Mouse (Mus musculus) forebrain, embryonic 11.5 days (tissue): ENCODE data around the gene Zfp663. TPM values are rescaled to one million over a fixed set of nuclear protein-coding genes. Genes with fewer than 3 reads are reported as not detected.

ENCODE experiments used
- ATAC-seq: fragments of 200-750 bp; cut with Nextera tagmentation; replicated peaks from 2 replicates; pipeline ENCODE4 v1.8.0; 2017; ENCODE audit warnings: moderate TSS enrichment; ENCODE audit not compliant: low FRiP score
- DNase-seq: peaks from one replicate; pipeline ENCODE4 v3.0.0-alpha.2; 2017; ENCODE audit warnings: low spot score
- H3K27ac ChIP-seq: fragments of 300-500 bp; sonication (generic); 2 replicates; pipeline ENCODE4 v1.5.1; 2014; ENCODE audit warnings: low read depth, low read length
- H3K27me3 ChIP-seq: fragments of 300-500 bp; sonication (generic); 2 replicates; pipeline ENCODE4 v1.6.1; 2014; ENCODE audit warnings: mild to moderate bottlenecking, low read length, mixed read lengths; ENCODE audit not compliant: control insufficient read depth, insufficient read depth
- H3K36me3 ChIP-seq: fragments of 300-500 bp; sonication (generic); 2 replicates; pipeline ENCODE4 v1.6.1; 2014; ENCODE audit warnings: mild to moderate bottlenecking, low read length, moderate library complexity, mixed read lengths; ENCODE audit not compliant: control insufficient read depth, insufficient read depth
- H3K4me1 ChIP-seq: fragments of 300-500 bp; sonication (generic); replicated peaks from 2 replicates; pipeline ENCODE4 v1.6.1; 2014; ENCODE audit warnings: low read length, mixed read lengths; ENCODE audit not compliant: control insufficient read depth, insufficient read depth
- H3K4me2 ChIP-seq: fragments of 300-500 bp; sonication (generic); 2 replicates; pipeline ENCODE4 v1.6.1; 2014; ENCODE audit warnings: low read depth, mild to moderate bottlenecking, low read length, moderate library complexity, mixed read lengths; ENCODE audit not compliant: severe bottlenecking
- H3K4me3 ChIP-seq: fragments of 300-500 bp; sonication (generic); 2 replicates; pipeline ENCODE4 v1.5.1; 2014; ENCODE audit warnings: low read depth, low read length
- H3K9ac ChIP-seq: fragments of 300-500 bp; sonication (generic); 2 replicates; pipeline ENCODE4 v1.6.1; 2014; ENCODE audit warnings: low read length
- H3K9me3 ChIP-seq: fragments of 300-500 bp; sonication (generic); 2 replicates; pipeline ENCODE4 v1.6.1; 2016; ENCODE audit warnings: low read length, mixed read lengths; ENCODE audit not compliant: control insufficient read depth
- WGBS: fragments of 180-500 bp; shearing (Covaris S2); extraction: QIAGEN DNeasy Blood & Tissue Kit; methylation state at CpG from one replicate; pipeline ENCODE4 v1.1.7; 2014; 5-methylcytosine and 5-hydroxymethylcytosine counted together
- polyA plus RNA-seq: library from polyadenylated mRNA; unstranded; fragments of >200 nt; fragmentation: Nextera tagmentation; extraction: Ambion mirVana; gene quantifications from 2 replicates; pipeline ENCODE4 v1.2.1, GENCODE M21; 2014

Gene Zfp663
- polyA plus RNA-seq, 1 experiment from 2014 or later, result 4.7 TPM

GRCm38 (mm10) chr2:165328746-165329145 is 39.8 kb downstream of the Zfp663 start:
- Histone ChIP-seq H3K4me2 (no peak overlapping the region), H3K9me3 (no peaks in the 10 kb centered on the region), H3K27ac (no peak overlapping the region), H3K4me3 (no peak overlapping the region), H3K36me3 (no peaks in the 10 kb centered on the region), H3K9ac (no peak overlapping the region), H3K4me1 (peaks cover 5% of the 10 kb centered on the region), H3K27me3 (no peaks in the 10 kb centered on the region)
- WGBS, result 77% methylated on average over 5 of the region's 5 CpGs
- ATAC-seq (no peak), DNase-seq (no peak)

- DNase-seq, result no peak
- no peak for ATAC-seq
- H3K27me3 ChIP-seq, result no peaks in the 10 kb centered on the region
- peak overlapping the region; percentile 95 for H3K4me2 ChIP-seq
- peaks cover 5% of the 10 kb centered on the region for H3K4me1 ChIP-seq
- no peaks in the 10 kb centered on the region; the same call in 1 of the 2 replicates for H3K36me3 ChIP-seq
- H3K4me3 ChIP-seq, result peak overlapping the region; percentile 54; the same call in 1 of the 2 replicates
- no peaks in the 10 kb centered on the region for H3K9me3 ChIP-seq
- 51% methylated on average over 7 of the region's 7 CpGs for WGBS
- peak overlapping the region; percentile 60; the same call in 1 of the 2 replicates for H3K9ac ChIP-seq
- no peak overlapping the region for H3K27ac ChIP-seq
Measured at GRCm38 (mm10) chr2:165327386-165327785, 41.1 kb downstream of the Zfp663 start.

GRCm38 (mm10) chr2:165326304-165327190 is 42.0 kb downstream of the Zfp663 start, which contains the start of gene Elmo2:
TSS of gene Elmo2 (minus strand) at chr2:165326479.
- Histone ChIP-seq H3K27me3 (no peaks in the 10 kb centered on the region), H3K4me3 (peak within 1 kb of the TSS; percentile 54), H3K4me2 (peak within 1 kb of the TSS; percentile 95), H3K4me1 (peaks cover 8% of the 10 kb centered on the region), H3K27ac (peak within 1 kb of the TSS; percentile 48; the same call in 1 of the 2 replicates), H3K9ac (peak within 1 kb of the TSS; percentile 73), H3K36me3 (no peaks in the 10 kb centered on the region; the same call in 1 of the 2 replicates), H3K9me3 (no peaks in the 10 kb centered on the region)
- ATAC-seq (peak; percentile 98), DNase-seq (peak; percentile 97)
- WGBS, result under 1% methylated on average over 55 of the region's 55 CpGs

GRCm38 (mm10) chr2:165325521-165326303 is 42.8 kb downstream of the Zfp663 start:
- peaks cover 14% of the 10 kb centered on the region for H3K4me1 ChIP-seq
- H3K4me2 ChIP-seq, result peak overlapping the region; percentile 93
- no peak for DNase-seq
- H3K36me3 ChIP-seq, result no peaks in the 10 kb centered on the region; the same call in 1 of the 2 replicates
- no peak; the same call in 1 of the 2 replicates for ATAC-seq
- WGBS, result 1% methylated on average over 29 of the region's 30 CpGs
- no peaks in the 10 kb centered on the region for H3K9me3 ChIP-seq
- peak overlapping the region; percentile 54 for H3K4me3 ChIP-seq
- peak overlapping the region; percentile 73 for H3K9ac ChIP-seq
- no peaks in the 10 kb centered on the region; the same call in 1 of the 2 replicates for H3K27me3 ChIP-seq
- H3K27ac ChIP-seq, result no peak overlapping the region

DNA sequence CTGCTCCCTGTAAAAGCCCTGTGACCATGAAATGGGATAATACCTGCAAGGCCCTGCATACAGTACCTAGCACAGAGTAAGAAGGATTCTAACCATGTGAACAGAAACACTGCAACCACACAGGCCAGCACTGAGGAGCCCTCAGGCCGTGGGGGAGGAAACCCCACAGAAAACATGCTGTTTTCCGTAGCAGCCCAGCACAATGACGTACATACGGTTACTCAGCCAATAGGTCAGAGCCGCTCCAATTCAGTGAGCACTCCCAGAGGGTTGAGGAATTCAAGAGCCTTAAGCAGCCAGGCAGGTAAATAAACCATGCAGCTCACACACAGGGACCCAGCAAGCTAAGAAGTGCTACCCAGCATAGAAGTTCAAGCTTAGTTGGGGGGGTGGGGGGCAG is 44.6 kb downstream of the Zfp663 start:
- H3K4me2 ChIP-seq, result no peak overlapping the region
- no peak overlapping the region for H3K4me3 ChIP-seq
- H3K27me3 ChIP-seq, result no peaks in the 10 kb centered on the region; the same call in 1 of the 2 replicates

GRCm38 (mm10) chr2:165323484-165323883 is 45.0 kb downstream of the Zfp663 start:
- Histone ChIP-seq H3K27ac (no peak overlapping the region), H3K36me3 (no peaks in the 10 kb centered on the region; the same call in 1 of the 2 replicates), H3K9me3 (no peaks in the 10 kb centered on the region), H3K4me2 (no peak overlapping the region), H3K4me1 (peaks cover 17% of the 10 kb centered on the region), H3K9ac (0 out of 2 replicates have a peak overlapping the region, but pooled peaks have one; percentile 9), H3K4me3 (no peak overlapping the region), H3K27me3 (no peaks in the 10 kb centered on the region; the same call in 1 of the 2 replicates)
- 73% methylated on average over 5 of the region's 5 CpGs for WGBS
- no peak for ATAC-seq
- DNase-seq, result no peak

More for the DNA sequence above, 44.6 kb downstream of the Zfp663 start:
- WGBS, result 64% methylated on average over 5 of the region's 5 CpGs
- Histone ChIP-seq H3K9ac (no peak overlapping the region), H3K4me1 (peaks cover 17% of the 10 kb centered on the region), H3K27ac (no peak overlapping the region), H3K36me3 (no peaks in the 10 kb centered on the region; the same call in 1 of the 2 replicates), H3K9me3 (no peaks in the 10 kb centered on the region)
- ATAC-seq (no peak), DNase-seq (no peak)

- 91% methylated on average over 22 of the region's 22 CpGs for WGBS
- Histone ChIP-seq H3K36me3 (no peaks in the 10 kb centered on the region; the same call in 1 of the 2 replicates), H3K27me3 (no peaks in the 10 kb centered on the region; the same call in 1 of the 2 replicates), H3K27ac (no peak overlapping the region), H3K9ac (no peak overlapping the region), H3K4me3 (no peak overlapping the region), H3K9me3 (no peaks in the 10 kb centered on the region), H3K4me1 (peaks cover 29% of the 10 kb centered on the region), H3K4me2 (no peak overlapping the region)
- ATAC-seq, result no peak
- DNase-seq, result no peak
Measured at GRCm38 (mm10) chr2:165321981-165322735, 46.4 kb downstream of the Zfp663 start.
